Mouse (Mus musculus) cerebellum, postnatal 4 days (tissue): ENCODE measurements around the gene Kalrn.

ENCODE experiments used
- DNase-seq, 2 experiments: peaks; one replicate each; pipeline ENCODE4 v3.0.0; 2022; ENCODE audit warnings: low spot score in 2 of 2, mixed read lengths in 1 of 2

The Kalrn gene

DNA sequence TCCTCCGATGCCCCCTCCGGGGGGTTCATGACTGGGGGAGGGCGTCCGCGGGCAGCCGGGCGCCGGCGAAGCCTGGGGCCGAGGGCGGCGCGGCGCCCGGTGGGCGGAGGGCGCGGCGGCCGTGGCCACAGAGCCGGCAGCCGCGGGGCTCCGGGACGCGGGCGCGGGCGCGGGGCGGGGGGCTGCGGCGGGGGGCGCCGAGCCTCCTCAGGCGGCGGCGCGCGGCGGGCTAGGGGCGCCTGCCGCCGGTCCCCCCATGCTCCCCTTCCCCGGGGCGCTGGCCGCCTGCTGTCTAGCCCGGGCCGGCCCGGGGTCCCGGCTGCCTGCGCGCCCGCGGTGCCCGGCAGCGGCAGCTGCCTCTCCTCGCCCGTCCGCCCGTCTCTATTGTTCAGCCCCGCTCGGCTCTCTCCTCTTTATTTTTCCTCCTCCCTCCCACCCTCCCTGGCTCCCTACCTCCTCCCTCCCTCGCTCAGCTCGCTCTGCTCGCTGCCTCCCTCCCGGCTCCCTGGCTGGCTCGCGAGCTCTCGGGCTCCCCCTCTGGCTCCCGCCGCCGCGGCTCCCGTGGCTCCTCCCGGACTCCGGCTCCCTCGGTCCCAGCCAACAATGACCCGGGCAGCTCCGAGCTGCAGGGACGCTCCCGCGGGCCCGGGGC is at the start of gene Kalrn:
Gene Kalrn (minus strand): TSS at position 382 of the 652 bp plus-strand sequence.
- peak; percentile 84 to 92 for DNase-seq

DNA sequence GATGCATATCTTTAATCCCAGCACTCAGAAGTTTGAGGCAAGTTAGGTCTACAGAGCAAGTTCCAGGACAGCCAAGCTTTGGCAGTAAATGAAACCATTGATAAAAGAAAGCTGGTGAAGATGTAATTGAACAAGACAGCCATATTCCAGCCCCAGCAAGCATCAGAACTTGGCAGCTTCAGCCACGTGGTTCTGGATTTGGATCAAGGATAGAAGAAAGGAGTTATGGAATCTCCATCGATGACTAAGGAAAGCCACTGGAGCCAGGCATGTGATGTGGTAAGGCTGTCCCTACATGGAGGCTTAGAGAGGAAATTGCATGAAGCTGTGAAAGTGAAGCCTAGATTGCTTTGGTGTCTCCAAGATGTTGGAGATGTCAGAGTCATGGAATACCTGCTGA is 40.7 kb upstream of the Kalrn start:
- DNase-seq = no peak

- no peak for DNase-seq
Observed at GRCm38 (mm10) chr16:34610137-34610536, 36.8 kb upstream of the Kalrn start.

DNA sequence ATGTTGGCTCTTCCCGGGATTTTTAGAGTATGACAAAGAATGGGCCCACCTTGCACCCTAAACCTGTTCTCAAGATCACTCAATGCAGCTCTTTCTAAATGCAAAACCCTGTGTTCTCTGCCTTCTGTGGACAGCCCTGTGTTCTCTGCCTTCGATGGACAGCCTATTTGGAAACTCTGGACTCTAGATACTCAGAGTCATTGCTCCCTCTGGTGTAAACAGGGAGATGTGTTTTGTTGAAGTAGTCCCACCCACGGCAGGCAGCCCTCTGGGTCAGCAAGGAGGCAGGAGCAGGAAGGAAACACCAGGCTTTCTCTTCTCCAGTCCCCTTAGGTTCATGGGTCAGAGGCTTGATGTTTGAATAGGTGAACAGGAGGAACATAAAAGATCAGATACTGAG is 32.3 kb upstream of the Kalrn start:
- no peak for DNase-seq

- no peak for DNase-seq
Observed at GRCm38 (mm10) chr16:34603854-34604253, 30.5 kb upstream of the Kalrn start.

GRCm38 (mm10) chr16:34603076-34603475 is 29.7 kb upstream of the Kalrn start:
- no peak for DNase-seq

DNA sequence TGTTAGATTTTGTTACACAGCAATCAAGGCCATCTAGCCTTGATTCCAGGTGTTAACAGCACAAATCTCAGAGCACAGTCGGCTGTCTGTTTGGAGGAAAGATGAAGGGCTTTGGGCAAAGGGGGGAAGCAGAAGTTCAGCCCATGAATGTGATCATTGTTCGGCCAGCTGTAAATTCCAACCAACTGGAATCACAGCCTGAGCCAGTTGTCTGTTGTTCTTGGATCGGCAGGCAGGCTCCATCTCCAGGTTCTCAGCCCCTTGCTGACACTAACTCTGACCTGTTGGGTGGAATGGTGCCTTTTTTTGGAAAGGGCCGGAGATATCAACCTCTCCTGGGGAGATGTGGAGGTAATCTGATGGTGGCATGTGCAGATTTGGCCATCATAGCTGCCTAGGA is 28.6 kb upstream of the Kalrn start:
- no peak for DNase-seq

- DNase-seq = no peak
Observed at GRCm38 (mm10) chr16:34595294-34595693, 22.0 kb upstream of the Kalrn start.

GRCm38 (mm10) chr16:34594597-34595262 is 21.4 kb upstream of the Kalrn start:
- no peak for DNase-seq

GRCm38 (mm10) chr16:34592696-34593095 is 19.4 kb upstream of the Kalrn start:
- no peak for DNase-seq

DNA sequence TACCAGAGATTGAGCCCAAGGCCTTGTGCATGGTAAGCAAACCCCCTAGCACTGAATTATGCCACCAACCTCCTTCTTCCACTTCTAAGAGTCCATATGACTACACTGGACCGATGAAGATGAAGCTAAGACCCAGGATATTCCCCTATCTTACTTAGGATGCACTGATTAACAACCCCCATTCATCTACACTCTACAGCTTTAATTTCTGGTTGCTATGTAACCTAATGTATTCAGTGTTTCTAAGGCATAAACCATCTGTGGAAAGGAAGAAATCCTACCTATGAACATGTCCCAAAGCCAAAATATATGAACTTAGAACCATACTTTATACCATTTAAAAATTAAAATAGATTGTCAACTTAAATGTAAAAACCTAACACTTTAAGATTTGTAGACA is 18.6 kb upstream of the Kalrn start:
- DNase-seq = no peak

DNA sequence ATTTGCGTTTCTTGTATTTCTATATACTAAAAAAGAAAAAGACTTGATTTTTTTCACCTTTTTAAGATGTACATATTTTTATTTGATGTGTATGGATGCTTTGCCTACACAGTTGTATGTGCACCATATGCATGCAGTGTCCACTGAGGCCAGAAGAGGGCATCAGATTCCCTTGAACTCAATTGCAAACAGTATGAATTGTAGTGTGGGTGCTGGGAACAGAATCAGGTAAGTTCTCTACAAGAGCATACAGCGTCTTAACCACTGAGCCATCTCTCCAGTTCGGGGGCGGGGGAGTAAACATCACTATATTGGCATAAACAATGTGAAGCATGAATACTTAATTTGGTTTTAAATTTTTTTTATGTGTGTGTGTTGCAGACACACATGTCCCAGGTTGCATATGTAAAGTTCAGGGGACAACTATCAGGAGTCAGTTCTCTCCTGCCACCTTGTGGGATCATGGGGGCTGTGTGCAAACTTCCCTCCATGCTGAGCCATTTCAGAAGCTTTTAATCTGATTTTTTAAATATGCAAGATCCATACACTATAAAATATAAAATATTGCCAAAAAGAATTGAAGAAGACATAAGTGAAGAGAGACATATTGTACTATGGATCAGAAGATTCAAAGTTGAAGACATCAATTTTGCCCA is 6.5 kb upstream of the Kalrn start:
- DNase-seq = no peak

DNA sequence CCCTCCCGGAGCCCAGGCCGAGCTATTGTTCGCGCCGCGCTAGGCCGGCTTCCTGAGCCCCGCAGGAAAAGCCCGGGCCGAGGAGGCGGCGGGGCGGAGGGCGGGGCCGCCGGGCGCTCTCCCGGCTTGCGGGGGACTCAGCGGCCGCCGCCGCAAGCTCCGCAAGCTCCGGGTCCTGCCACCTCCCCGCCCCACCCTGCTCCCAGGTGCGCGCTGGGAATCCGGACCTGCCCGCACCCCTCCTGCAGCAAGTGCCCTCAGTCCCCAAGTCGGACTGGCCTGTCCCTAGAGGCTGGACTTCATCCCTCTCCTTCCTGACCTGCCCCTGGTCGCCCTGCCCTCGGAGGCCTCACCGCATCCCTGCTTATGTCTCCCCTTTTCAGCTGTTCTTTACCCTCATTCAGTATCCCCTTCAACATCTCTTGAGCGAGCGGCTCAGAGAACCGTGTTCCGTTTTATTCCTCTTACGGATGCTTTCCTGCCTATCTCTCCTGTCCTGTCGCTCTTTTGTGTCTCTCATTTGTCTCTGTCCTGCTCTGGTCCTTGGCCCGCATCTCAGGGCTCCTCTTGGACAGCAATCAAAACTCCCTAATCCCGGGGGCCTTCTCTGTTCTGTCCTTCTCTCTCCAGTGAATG is 642 bp upstream of the Kalrn start:
- peak; percentile 24 to 27 for DNase-seq

DNA sequence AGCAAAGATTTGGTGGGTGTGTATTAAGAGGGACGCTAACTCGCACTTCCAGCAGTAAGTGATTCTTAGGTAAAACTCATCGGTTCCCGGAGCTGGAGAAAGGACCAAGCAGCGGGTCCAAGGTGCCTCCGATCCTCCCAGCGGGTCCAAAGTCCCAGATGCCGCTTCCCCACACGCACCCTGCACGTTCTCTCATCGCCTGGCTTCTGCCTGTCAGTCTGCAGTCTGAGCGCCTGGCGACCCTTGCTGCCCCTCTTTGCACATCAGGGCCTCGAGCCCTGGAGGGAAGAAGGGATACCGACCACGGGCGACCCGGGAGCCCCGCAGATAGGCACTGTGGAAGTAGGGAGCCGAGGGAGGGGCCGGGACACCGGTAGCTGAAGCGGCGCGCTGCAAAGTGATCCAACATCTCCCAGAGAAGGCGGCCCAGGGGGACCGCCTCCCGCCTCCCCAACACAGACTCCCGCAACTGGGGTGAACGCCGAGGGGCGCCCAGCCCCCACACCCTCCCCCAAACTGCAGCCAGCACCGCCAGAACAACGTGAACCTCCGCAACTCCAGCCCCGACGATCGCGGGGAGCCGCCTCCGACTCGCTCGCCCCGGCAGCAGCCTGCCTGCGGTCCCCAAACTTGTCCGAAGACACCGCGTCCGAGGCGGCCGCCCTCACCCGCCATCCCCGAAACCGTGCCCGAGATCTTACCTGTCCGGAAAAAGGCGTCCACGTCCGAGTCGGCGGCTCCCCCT is 754 bp downstream of the Kalrn start:
- peak; percentile 37 to 40 for DNase-seq

DNA sequence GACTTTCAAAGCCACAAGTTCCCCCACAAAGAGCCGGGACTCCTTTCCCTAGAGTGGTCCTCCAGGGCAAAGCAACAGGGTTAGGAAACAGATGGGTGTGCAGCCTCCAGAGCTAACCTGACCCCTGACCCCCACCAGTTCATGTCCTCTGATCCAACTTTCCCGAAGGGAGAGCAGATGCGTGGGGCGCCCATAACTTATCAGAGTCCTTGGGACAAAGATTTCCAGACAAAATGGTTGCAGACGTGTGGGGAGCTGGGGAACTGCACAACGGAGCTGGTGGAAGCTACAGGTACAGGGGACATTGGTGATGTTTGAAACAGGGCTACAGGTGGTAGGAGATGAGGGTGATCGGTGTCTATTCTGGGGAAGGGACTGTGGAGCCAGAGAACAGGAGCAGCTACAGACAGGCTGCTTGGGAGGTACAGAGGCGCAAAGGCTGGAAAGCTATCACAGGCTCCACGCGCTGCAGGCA is 1.4 kb downstream of the Kalrn start:
- peak in 1 of 2 experiments; percentile 17 for DNase-seq

DNA sequence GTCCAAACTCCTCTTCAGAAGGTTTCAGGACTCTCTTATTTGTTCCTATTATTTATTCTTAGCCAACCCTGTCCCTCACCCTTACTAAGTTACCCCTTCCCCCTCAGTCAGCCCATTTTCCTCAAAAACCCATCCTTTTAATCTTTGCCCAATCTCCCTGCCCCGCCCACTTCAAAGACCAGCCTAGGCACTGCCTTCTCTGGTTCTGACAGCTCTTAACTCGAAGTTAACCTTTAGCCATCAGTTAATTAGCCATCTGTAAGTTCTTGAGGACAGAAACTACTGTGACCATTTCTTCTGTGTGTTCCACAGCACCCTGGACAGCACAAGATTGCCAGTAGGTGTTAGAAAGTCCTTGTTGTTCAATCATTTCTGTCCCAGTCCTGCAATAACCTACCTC is 3.4 kb downstream of the Kalrn start:
- DNase-seq = no peak

GRCm38 (mm10) chr16:34568831-34569230 is 4.5 kb downstream of the Kalrn start:
- DNase-seq = no peak

DNA sequence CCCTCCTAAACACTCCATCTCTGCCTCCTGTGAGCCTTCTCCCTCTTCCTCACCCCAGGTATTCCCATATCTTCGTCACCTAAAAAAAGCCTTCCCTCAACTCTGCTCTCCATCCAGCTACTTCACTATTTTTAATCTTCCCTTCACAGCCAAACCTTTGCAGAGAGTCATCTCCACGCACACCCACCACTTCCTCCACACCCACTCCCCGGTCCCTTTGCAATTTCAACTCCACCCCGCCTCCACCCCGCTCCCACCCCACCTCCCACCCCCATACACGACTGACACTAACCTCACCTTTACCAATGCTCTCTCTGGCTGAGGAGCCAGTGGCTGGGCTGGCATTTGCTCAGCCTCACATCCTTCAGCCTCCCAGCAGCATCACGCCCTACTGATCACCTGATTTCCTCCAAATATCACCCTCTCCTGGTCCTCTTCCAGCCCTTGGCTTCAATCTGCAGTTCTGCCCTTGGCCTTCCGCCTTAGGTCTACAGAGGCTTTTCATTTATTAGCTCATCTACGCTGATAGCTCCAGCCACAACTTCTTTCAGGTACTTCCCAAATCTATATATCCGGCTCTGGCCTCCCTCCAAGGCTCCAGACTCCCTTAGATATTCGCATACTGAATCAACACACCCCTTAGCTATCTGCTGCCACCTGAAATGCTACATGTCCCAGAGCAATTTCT is 9.6 kb downstream of the Kalrn start:
- no peak for DNase-seq

DNA sequence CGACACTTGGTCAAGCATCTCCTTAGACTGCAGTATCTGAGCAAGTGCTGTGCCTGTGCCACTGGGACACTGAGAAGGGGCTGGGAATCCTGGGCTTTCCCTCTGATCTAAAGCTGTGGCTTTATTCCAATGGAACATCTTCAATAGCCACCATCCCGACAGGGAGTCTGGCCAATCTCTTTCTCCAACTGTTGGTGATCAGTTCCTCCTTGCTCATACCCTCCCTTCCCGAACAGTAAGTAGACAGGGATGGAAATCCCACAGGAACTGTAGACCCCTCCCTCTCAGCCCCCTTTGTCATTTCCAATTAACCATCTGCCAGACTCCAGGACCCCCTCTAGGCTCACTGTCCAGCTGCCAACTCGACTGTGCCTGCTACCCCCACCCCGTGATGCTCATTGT is 11.6 kb downstream of the Kalrn start:
- DNase-seq = peak in 1 of 2 experiments; percentile 45

DNA sequence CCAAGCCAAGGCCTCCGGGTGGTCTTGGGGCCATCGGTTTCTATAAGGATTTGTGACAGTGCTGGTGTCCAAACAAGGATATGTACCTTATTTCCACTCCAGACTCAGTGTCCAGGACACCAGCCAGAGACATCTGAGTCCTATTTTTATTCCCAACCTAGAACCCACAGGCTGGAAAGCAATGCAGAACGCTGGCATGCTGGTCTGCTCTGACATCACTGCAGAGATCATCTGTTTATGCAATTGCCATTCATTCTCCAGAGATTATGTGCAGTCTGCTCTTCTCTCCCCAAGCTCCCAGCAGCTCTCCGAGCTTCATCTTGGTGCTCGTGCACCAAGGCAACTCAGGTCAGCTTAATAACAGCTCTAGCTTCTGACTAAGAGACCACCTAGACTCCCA is 12.5 kb downstream of the Kalrn start:
- no peak for DNase-seq

- no peak for DNase-seq
Observed at GRCm38 (mm10) chr16:34560411-34560810, 12.9 kb downstream of the Kalrn start.
